Mouse (Mus musculus) gastrocnemius, adult 8-10 months (tissue): ENCODE measurements around the gene Akna. TPM values are rescaled to one million over a fixed set of nuclear protein-coding genes. Genes with fewer than 3 reads are reported as not detected.
A peak's percentile ranks its signal among the peaks of the same experiment; 100 is the strongest.

Source experiments
- DNase-seq, 2 experiments: peaks; one replicate each; pipeline ENCODE4 v3.0.0; 2022; ENCODE audit warnings: low spot score in 2 of 2
- total RNA-seq, 4 experiments: library from RNA; stranded (reverse); gene quantifications; 2 replicates each; pipeline ENCODE4 v1.2.4; 2022

The Akna gene
- total RNA-seq, 4 experiments from 2014 or later: 0.68 to 1.4 (median 0.96) TPM

DNA sequence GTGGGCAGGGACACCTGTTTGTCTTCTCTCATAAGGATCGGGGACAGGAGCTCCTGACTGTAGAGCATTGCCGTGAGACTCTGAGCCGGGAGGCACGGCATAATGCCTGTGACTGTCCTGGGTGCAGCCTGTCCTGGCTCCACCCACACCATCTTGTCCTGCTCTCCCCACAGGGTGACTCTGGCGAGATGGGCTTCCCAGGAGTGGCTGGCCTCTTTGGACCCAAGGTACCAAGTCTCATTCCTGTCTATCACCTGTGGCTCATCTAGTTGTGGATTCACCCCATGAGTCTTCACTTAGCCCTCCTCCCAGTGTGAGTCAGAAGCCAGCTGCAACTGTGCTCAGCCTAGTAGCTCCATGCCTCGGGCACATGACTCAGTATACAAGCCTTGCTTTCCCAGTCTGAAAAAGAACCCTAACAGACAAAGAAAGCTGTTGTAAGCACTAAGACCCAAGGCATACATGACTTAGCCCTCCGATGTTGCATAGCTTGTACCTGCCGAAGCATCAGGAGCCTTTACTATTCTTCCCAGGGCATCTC lies 79.8 kb downstream of the Akna start:
- no peak for DNase-seq

DNA sequence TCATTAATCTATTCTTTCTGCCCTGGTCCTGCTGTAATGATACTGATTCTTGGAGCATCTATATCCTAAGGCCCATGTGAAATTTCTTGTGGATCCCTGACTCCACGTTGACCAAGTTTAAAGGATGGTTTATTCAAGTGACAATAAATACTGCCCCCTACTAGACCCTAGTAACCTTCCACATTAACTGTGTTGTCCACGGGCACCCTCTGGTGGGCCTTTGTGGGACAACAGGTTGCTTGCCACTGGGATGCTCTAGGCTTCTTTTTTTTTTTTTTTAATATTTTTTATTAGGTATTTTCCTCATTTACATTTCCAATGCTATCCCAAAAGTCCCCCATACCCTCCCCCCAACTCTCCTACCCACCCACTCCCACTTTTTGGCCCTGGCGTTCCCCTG lies 83.6 kb downstream of the Akna start:
- peak in 1 of 2 experiments; percentile 44 for DNase-seq

Other genes with a start within 250 kb of the Akna start
- gene Ambp, start 248.6 kb downstream of the Akna start, total RNA-seq: not detected
- not detected for gene Kif12, start 231.2 kb downstream of the Akna start, total RNA-seq
- gene Col27a1, start 189.3 kb downstream of the Akna start, total RNA-seq: under 1 TPM; 0.17 to 0.67 (median 0.65) TPM
- gene Orm1, start 58.8 kb downstream of the Akna start, total RNA-seq: 1 to 10 TPM in 3 of 4 experiments, not detected in 1; 1.8 to 4.2 (median 2.1) TPM
- gene Orm3, start 47.2 kb downstream of the Akna start, total RNA-seq: not detected
- 1 to 10 TPM in 1 of 4 experiments, not detected in 3; 1.3 TPM for gene Orm2, start 40.9 kb downstream of the Akna start, total RNA-seq
- 1 to 10 TPM; 2.5 to 4.4 (median 4.0) TPM for gene Whrn, start 92.6 kb upstream of the Akna start, total RNA-seq
- gene Atp6v1g1, start 141.4 kb upstream of the Akna start, total RNA-seq: 100 to 1,000 TPM; 268 to 323 (median 295) TPM
- 10 to 100 TPM; 18.9 to 20.8 (median 20.1) TPM for gene Tmem268, start 155.4 kb upstream of the Akna start, total RNA-seq
- not detected for gene Gm11213, start 201.9 kb upstream of the Akna start, total RNA-seq
- not detected for gene Tex48, start 219.1 kb upstream of the Akna start, total RNA-seq